Mouse (Mus musculus): Measurements from ENCODE around the gene Emid1.

GRCm38 (mm10) chr11:5182870-5183269, 30.8 kb upstream of the Emid1 start:
- TF ChIP-seq POLR2A (IDR thresholded peaks at IDR 0.05; ENCODE audit: low read depth, low read length) (no peak), CTCF (IDR thresholded peaks at IDR 0.05; ENCODE audit: extremely low read depth, insufficient read depth, insufficient read length, insufficient replicate concordance) (no peak)

Measured in spleen, adult 2 months (tissue).